Mouse (Mus musculus): ENCODE results near the gene Hist1h3g.
"Not testable (repeated sequence)": the region's sequence is repeated elsewhere in the genome, so short reads cannot be mapped to it uniquely, and the experiment has no call there.

The Hist1h3g gene

GRCm38 (mm10) chr13:23536076-23536822, 1.0 kb downstream of the Hist1h3g start:
- DNase-seq (ENCODE audit: low spot score) = no peak

GRCm38 (mm10) chr13:23537006-23537710, 1.9 kb downstream of the Hist1h3g start:
- no peak for DNase-seq (ENCODE audit: low spot score)

- DNase-seq (ENCODE audit: low spot score) = no peak
These were observed 3.0 kb downstream of the Hist1h3g start for GRCm38 (mm10) chr13:23538249-23538648.

- not testable (repeated sequence) for DNase-seq (ENCODE audit: low spot score)
These were observed 4.6 kb downstream of the Hist1h3g start for GRCm38 (mm10) chr13:23539821-23540220.

GRCm38 (mm10) chr13:23541497-23541896, 6.3 kb downstream of the Hist1h3g start:
- DNase-seq (ENCODE audit: low spot score) = no peak

- DNase-seq (ENCODE audit: low spot score) = not testable (repeated sequence)
These were observed 7.2 kb downstream of the Hist1h3g start for GRCm38 (mm10) chr13:23542225-23542980.

- peak; percentile 95 for DNase-seq (ENCODE audit: low spot score)
These were observed 7.9 kb downstream of the Hist1h3g start, which contains the start of gene Hist1h2bh for GRCm38 (mm10) chr13:23542999-23543607. Hist1h2bh (minus strand) TSS chr13:23543392.

GRCm38 (mm10) chr13:23543965-23544786, 9.0 kb downstream of the Hist1h3g start, which contains the start of gene Hist1h3f:
Hist1h3f (plus strand) TSS chr13:23544052.
- DNase-seq (ENCODE audit: low spot score) = peak; percentile 92

GRCm38 (mm10) chr13:23544787-23545120, 9.5 kb downstream of the Hist1h3g start:
- not testable (repeated sequence) for DNase-seq (ENCODE audit: low spot score)

GRCm38 (mm10) chr13:23546694-23547093, 11.5 kb downstream of the Hist1h3g start:
- no peak for DNase-seq (ENCODE audit: low spot score)

GRCm38 (mm10) chr13:23550761-23551145, 15.5 kb downstream of the Hist1h3g start:
- peak; percentile 63 for DNase-seq (ENCODE audit: low spot score)

- peak; percentile 95 for DNase-seq (ENCODE audit: low spot score)
These were observed 16.1 kb downstream of the Hist1h3g start, which contains the start of gene Hist1h4f for GRCm38 (mm10) chr13:23551146-23551834. Hist1h4f (minus strand) TSS chr13:23551648.

- DNase-seq (ENCODE audit: low spot score) = peak; percentile 12
These were observed 17.0 kb downstream of the Hist1h3g start for GRCm38 (mm10) chr13:23551931-23552914.

GRCm38 (mm10) chr13:23552962-23553361, 17.7 kb downstream of the Hist1h3g start, which contains the start of gene Hist1h1d:
Hist1h1d (plus strand) TSS chr13:23553262.
- DNase-seq (ENCODE audit: low spot score) = no peak

GRCm38 (mm10) chr13:23554393-23554792, 19.2 kb downstream of the Hist1h3g start:
- DNase-seq (ENCODE audit: low spot score) = no peak

- peak; percentile 92 for DNase-seq (ENCODE audit: low spot score)
These were observed 20.0 kb downstream of the Hist1h3g start for GRCm38 (mm10) chr13:23554925-23555838.

GRCm38 (mm10) chr13:23555839-23556416, 20.7 kb downstream of the Hist1h3g start:
- peak; percentile 93 for DNase-seq (ENCODE audit: low spot score)

- DNase-seq (ENCODE audit: low spot score) = peak; percentile 24
These were observed 21.7 kb downstream of the Hist1h3g start for GRCm38 (mm10) chr13:23556906-23557305.

Measured in embryo, embryonic 10 days (tissue).